Mouse (Mus musculus) MEL (cell line): ENCODE data around the gene Vwa3b. TPM values are rescaled to one million over a fixed set of nuclear protein-coding genes. Genes with fewer than 3 reads are reported as not detected.
A peak's percentile ranks its signal among the peaks of the same experiment; 100 is the strongest.

Experiments
- DNase-seq: peaks from one replicate; pipeline ENCODE4 v3.0.0; 2011; ENCODE audit warnings: low read depth, low spot score
- H3K27ac ChIP-seq: 2 replicates; pipeline ENCODE4 v1.5.1; 2012; ENCODE audit warnings: low read depth, mild to moderate bottlenecking, control low read depth, low read length, moderate library complexity; ENCODE audit not compliant: control insufficient read depth
- H3K27me3 ChIP-seq, 2 experiments: fragments of 150-350 bp in 1 of 2; sonication (generic) in 1 of 2; 2 replicates each; pipeline ENCODE4 v1.6.1; 2012; ENCODE audit warnings: low read length in 2 of 2, mild to moderate bottlenecking in 2 of 2, improper control_type of control experiment in 1 of 2, moderate library complexity in 1 of 2; ENCODE audit not compliant: insufficient read depth in 2 of 2, control insufficient read depth in 1 of 2
- H3K36me3 ChIP-seq, 2 experiments: 2 replicates each; pipeline ENCODE4 v1.6.1; 2012 to 2014; ENCODE audit warnings: low read length in 2 of 2, improper control_type of control experiment in 1 of 2, inconsistent platforms in 1 of 2, mild to moderate bottlenecking in 1 of 2; ENCODE audit not compliant: insufficient read depth in 2 of 2, control insufficient read depth in 1 of 2
- H3K4me1 ChIP-seq, 2 experiments: fragments of 150-350 bp in 1 of 2; sonication (generic) in 1 of 2; 2 replicates each; pipeline ENCODE4 v1.6.1; 2012; ENCODE audit warnings: low read length in 2 of 2, improper control_type of control experiment in 1 of 2, mild to moderate bottlenecking in 1 of 2; ENCODE audit not compliant: insufficient read depth in 2 of 2, control insufficient read depth in 1 of 2
- H3K4me3 ChIP-seq, 2 experiments: fragments of 150-350 bp in 1 of 2; sonication (generic) in 1 of 2; 2 replicates each; pipeline ENCODE4 v1.5.1; 2012; ENCODE audit warnings: low read depth in 2 of 2, low read length in 2 of 2, mild to moderate bottlenecking in 2 of 2, moderate library complexity in 2 of 2, control low read depth in 1 of 2, improper control_type of control experiment in 1 of 2; ENCODE audit not compliant: control insufficient read depth in 1 of 2, insufficient read depth in 1 of 2
- H3K79me2 ChIP-seq: 2 replicates; pipeline ENCODE4 v1.6.1; 2012; ENCODE audit warnings: mild to moderate bottlenecking, low read length, moderate library complexity; ENCODE audit not compliant: control insufficient read depth, poor library complexity, insufficient read depth
- H3K9ac ChIP-seq: 2 replicates; pipeline ENCODE4 v1.6.1; 2012; ENCODE audit warnings: low read depth, mild to moderate bottlenecking, control low read depth, low read length, moderate library complexity; ENCODE audit not compliant: control insufficient read depth, poor library complexity, severe bottlenecking
- H3K9me3 ChIP-seq: fragments of 150-350 bp; sonication (generic); replicated peaks from 2 replicates; pipeline ENCODE4 v1.6.1; 2012; ENCODE audit warnings: mild to moderate bottlenecking, low read length, improper control_type of control experiment, moderate library complexity; ENCODE audit not compliant: insufficient read depth
- E2F4 ChIP-seq: IDR thresholded peaks from 2 replicates; pipeline ENCODE4 v1.6.1; 2011; ENCODE audit warnings: low read depth, low read length, improper control_type of control experiment, borderline replicate concordance
- ELF1 ChIP-seq: IDR thresholded peaks from 2 replicates; pipeline ENCODE4 v1.6.1; 2014; ENCODE audit warnings: low read depth, mild to moderate bottlenecking, inconsistent platforms, low read length, improper control_type of control experiment, moderate library complexity
- GABPA ChIP-seq: IDR thresholded peaks from 2 replicates; pipeline ENCODE4 v1.6.1; 2012; ENCODE audit warnings: low read depth, mild to moderate bottlenecking, inconsistent platforms, low read length, improper control_type of control experiment, moderate library complexity
- KAT2A ChIP-seq: conservative IDR thresholded peaks from 2 replicates; pipeline ENCODE4 v1.6.1; 2012; ENCODE audit warnings: low read depth, low read length, improper control_type of control experiment, inconsistent platforms
- MAFK ChIP-seq: IDR thresholded peaks from 2 replicates; pipeline ENCODE4 v1.6.1; 2011; ENCODE audit warnings: low read depth, mild to moderate bottlenecking, low read length, improper control_type of control experiment, borderline replicate concordance
- MAX ChIP-seq: IDR thresholded peaks from 2 replicates; pipeline ENCODE4 v1.6.1; 2011; ENCODE audit warnings: low read length, improper control_type of control experiment
- MEF2A ChIP-seq: IDR thresholded peaks from 2 replicates; pipeline ENCODE4 v1.6.1; 2014; ENCODE audit warnings: low read depth, mild to moderate bottlenecking, inconsistent platforms, low read length, improper control_type of control experiment; ENCODE audit not compliant: poor library complexity, insufficient replicate concordance, severe bottlenecking; ENCODE audit errors: extremely low read depth
- MXI1 ChIP-seq: IDR thresholded peaks from 2 replicates; pipeline ENCODE4 v1.6.1; 2011; ENCODE audit warnings: mild to moderate bottlenecking, low read depth, low read length, improper control_type of control experiment
- MYC ChIP-seq: IDR thresholded peaks from 2 replicates; pipeline ENCODE4 v1.6.1; 2011; ENCODE audit warnings: low read depth, mild to moderate bottlenecking, low read length, improper control_type of control experiment, moderate library complexity
- NELFE ChIP-seq: IDR thresholded peaks from 2 replicates; pipeline ENCODE4 v1.6.1; 2011; ENCODE audit warnings: low read depth, low read length, improper control_type of control experiment
- POLR2AphosphoS2 ChIP-seq: IDR thresholded peaks from 2 replicates; pipeline ENCODE4 v1.6.1; 2011; ENCODE audit warnings: low read length, improper control_type of control experiment
- RAD21 ChIP-seq: IDR thresholded peaks from 2 replicates; pipeline ENCODE4 v1.6.1; 2011; ENCODE audit warnings: mild to moderate bottlenecking, low read depth, low read length, improper control_type of control experiment
- SIN3A ChIP-seq: IDR thresholded peaks from 2 replicates; pipeline ENCODE4 v1.6.1; 2012; ENCODE audit warnings: low read length, improper control_type of control experiment, inconsistent platforms
- SMC3 ChIP-seq: IDR thresholded peaks from 2 replicates; pipeline ENCODE4 v1.6.1; 2011; ENCODE audit warnings: low read depth, low read length, improper control_type of control experiment
- TBP ChIP-seq: IDR thresholded peaks from 2 replicates; pipeline ENCODE4 v1.8.0; 2011; ENCODE audit warnings: low read depth, low read length, improper control_type of control experiment
- ZC3H11A ChIP-seq: IDR thresholded peaks from 2 replicates; pipeline ENCODE4 v1.6.1; 2012; ENCODE audit warnings: low read depth, mild to moderate bottlenecking, inconsistent platforms, low read length, improper control_type of control experiment
- polyA plus RNA-seq, 2 experiments: library from polyadenylated mRNA; stranded (reverse) in 1 of 2; unstranded in 1 of 2; fragments of >175 nt in 1 of 2; fragments of >200 nt in 1 of 2; gene quantifications; 2 replicates each; pipeline versions ENCODE4 v1.2.1 to v1.2.4; 2012; ENCODE audit warnings: low replicate concordance in 2 of 2, low read depth in 1 of 2; ENCODE audit not compliant: insufficient read length in 2 of 2, insufficient read depth in 1 of 2, missing spikeins in 1 of 2
- total RNA-seq: library from RNA; depleted of rRNA; stranded (reverse); fragments of 300-350 nt; gene quantifications from 2 replicates; pipeline ENCODE4 v1.2.3, GENCODE M21; 2012

Gene Vwa3b
- total and polyA plus RNA-seq, 3 experiments: not detected

DNA sequence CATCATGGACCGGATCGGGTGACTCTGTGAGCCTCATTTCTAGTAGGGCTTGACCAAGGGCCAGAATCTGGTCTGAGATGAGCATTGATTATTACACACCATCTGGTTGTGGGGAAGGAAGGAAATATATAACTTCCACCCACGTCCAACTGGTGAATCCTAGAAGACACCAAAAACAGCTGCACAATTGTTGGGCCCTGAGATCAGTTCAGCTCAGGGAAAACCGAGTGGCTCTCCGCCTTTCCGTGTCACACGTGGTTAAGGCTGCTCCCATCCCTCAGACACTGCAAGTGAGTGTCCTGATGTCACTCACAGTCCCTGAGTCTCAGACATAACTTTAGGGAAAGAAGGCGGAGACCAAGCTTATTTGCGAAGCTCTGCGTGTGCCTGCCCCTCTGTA lies 16.5 kb upstream of the Vwa3b start (continued):
- no peak for TF ChIP-seq RAD21
- TF ChIP-seq, all 39 proteins: peak for 0

DNA sequence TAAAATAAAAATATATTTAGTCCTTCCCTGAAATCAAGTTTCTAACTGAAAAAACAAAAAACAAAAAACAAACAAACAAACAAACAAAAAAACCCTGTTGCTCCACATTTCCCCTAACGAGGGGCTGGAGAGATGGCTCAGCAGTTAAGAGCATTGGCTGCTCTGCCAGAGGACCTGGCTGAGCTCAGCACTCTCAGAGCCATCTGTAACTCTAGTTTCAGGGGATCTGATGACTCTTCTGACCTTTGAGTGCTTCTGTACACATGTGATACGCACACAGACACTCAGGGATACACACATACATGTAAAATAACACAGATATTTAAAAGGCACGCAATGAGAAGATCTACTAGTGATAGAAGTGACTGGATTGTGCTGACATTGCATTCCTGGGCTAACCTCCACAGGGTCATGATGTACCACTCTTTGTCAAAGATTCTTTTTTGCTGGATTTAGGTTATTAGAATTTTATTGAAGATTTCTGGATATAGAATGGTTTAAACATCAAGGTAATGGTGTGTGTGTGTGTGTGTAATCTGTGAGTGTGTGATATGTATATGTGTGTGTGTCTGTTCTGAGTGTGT lies 14.7 kb upstream of the Vwa3b start:
- H3K4me3 ChIP-seq: no peak overlapping the region
- DNase-seq: no peak
- H3K9ac ChIP-seq: no peak overlapping the region
- peaks cover 0 to 4% of the 10 kb centered on the region in 2 experiments; a peak in 3 of 4 replicates for H3K27me3 ChIP-seq
- no peaks in the 10 kb centered on the region for H3K79me2 ChIP-seq
- H3K4me1 ChIP-seq: peaks cover 2 to 7% of the 10 kb centered on the region in 2 experiments; a peak in 3 of 4 replicates
- H3K9me3 ChIP-seq: no peaks in the 10 kb centered on the region
- H3K27ac ChIP-seq: no peak overlapping the region
- peak; percentile 66; the same call in 1 of the 2 replicates for TF ChIP-seq MAFK
- no peak for TF ChIP-seq POLR2AphosphoS2
- H3K36me3 ChIP-seq: peaks cover 0 to 5% of the 10 kb centered on the region in 2 experiments; a peak in 2 of 4 replicates

DNA sequence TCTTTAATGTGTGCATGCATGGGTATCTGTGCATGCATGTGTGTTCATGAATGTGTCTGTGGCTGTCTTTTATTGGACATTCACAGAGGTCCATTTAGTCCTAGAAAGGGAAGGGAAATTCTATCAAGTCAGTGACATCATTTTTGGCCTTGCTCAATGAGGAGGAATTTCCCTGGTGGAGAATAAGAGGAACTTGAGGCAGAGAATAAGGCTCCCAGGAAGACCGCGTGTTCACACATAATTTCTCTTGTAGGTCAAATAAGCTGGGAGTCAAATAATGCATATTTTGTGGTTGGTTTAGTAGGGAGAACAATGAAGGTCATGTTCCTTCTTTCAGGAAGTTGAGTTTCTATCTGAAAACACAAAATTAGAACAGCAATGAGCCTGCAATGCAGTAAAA lies 13.4 kb upstream of the Vwa3b start:
- no peak for DNase-seq
- Histone ChIP-seq H3K27me3 (peaks cover 2 to 4% of the 10 kb centered on the region in 2 experiments), H3K9ac (no peak overlapping the region), H3K27ac (no peak overlapping the region), H3K4me3 (no peak overlapping the region), H3K9me3 (no peaks in the 10 kb centered on the region), H3K36me3 (peaks cover 0 to 5% of the 10 kb centered on the region in 2 experiments; a peak in 2 of 4 replicates), H3K79me2 (no peaks in the 10 kb centered on the region), H3K4me1 (peaks cover 2 to 7% of the 10 kb centered on the region in 2 experiments; a peak in 3 of 4 replicates)
- TF ChIP-seq ELF1 (no peak), SIN3A (no peak), E2F4 (no peak), MAX (no peak), MXI1 (no peak), NELFE (no peak), TBP (no peak), KAT2A (no peak), SMC3 (no peak)

DNA sequence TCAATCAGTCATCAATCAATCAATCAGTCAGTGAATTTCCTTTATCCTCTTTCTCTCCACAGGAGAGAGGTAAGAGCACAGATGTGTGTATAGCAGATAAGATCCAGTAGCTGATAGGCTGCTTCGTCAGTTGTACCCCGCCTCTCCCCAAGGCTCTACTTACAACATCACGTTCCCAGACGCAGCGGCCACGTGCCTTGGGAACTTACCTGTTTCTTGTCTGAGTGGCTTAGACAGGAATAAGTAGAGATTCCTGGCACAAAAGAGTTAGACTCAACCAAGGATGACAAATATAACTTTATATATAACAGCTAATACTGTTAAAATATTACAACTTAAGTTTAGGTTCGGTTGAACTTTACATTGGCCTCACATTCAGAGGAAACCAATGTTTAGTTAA lies 12.7 kb upstream of the Vwa3b start:
- no peaks in the 10 kb centered on the region for H3K9me3 ChIP-seq
- H3K27ac ChIP-seq: no peak overlapping the region
- TF ChIP-seq MEF2A (no peak), MAFK (no peak), MXI1 (no peak), ZC3H11A (no peak), GABPA (no peak), MYC (no peak)
- H3K4me1 ChIP-seq: peaks cover 2 to 7% of the 10 kb centered on the region in 2 experiments; a peak in 3 of 4 replicates
- peaks cover 2 to 4% of the 10 kb centered on the region in 2 experiments for H3K27me3 ChIP-seq
- H3K36me3 ChIP-seq: peaks cover 0 to 5% of the 10 kb centered on the region in 2 experiments; a peak in 2 of 4 replicates
- H3K9ac ChIP-seq: no peak overlapping the region
- H3K4me3 ChIP-seq: no peak overlapping the region
- DNase-seq: no peak
- H3K79me2 ChIP-seq: no peaks in the 10 kb centered on the region
